Mouse (Mus musculus) neural tube, embryonic 15.5 days (tissue): ENCODE data around the gene Lrrc8b. TPM values are rescaled to one million over a fixed set of nuclear protein-coding genes. Genes with fewer than 3 reads are reported as not detected.

ENCODE experiments used
- ATAC-seq: fragments of 200-750 bp; cut with Nextera tagmentation; 2 replicates; pipeline ENCODE4 v1.8.0; 2017; ENCODE audit warnings: mild to moderate bottlenecking, moderate TSS enrichment, moderate library complexity; ENCODE audit not compliant: low FRiP score
- H3K27ac ChIP-seq: fragments of 300-500 bp; sonication (generic); replicated peaks from 2 replicates; pipeline ENCODE4 v1.5.1; 2015; ENCODE audit warnings: mild to moderate bottlenecking, inconsistent platforms
- H3K27me3 ChIP-seq: fragments of 300-500 bp; sonication (generic); replicated peaks from 2 replicates; pipeline ENCODE4 v1.6.1; 2015; ENCODE audit warnings: inconsistent platforms
- H3K36me3 ChIP-seq: fragments of 300-500 bp; sonication (generic); 2 replicates; pipeline ENCODE4 v1.6.1; 2015; ENCODE audit warnings: inconsistent platforms
- H3K4me1 ChIP-seq: fragments of 300-500 bp; sonication (generic); 2 replicates; pipeline ENCODE4 v1.6.1; 2015; ENCODE audit warnings: inconsistent platforms
- H3K4me2 ChIP-seq: fragments of 300-500 bp; sonication (generic); 2 replicates; pipeline ENCODE4 v1.6.1; 2015; ENCODE audit warnings: inconsistent platforms, mild to moderate bottlenecking, moderate library complexity
- H3K4me3 ChIP-seq: fragments of 300-500 bp; sonication (generic); replicated peaks from 2 replicates; pipeline ENCODE4 v1.5.1; 2015; ENCODE audit warnings: mild to moderate bottlenecking, inconsistent platforms
- H3K9ac ChIP-seq: fragments of 300-500 bp; sonication (generic); replicated peaks from 2 replicates; pipeline ENCODE4 v1.6.1; 2015; ENCODE audit warnings: mild to moderate bottlenecking, inconsistent platforms
- H3K9me3 ChIP-seq: fragments of 300-500 bp; sonication (generic); replicated peaks from 2 replicates; pipeline ENCODE4 v1.6.1; 2016; ENCODE audit warnings: inconsistent platforms
- WGBS: fragments of 180-500 bp; shearing (Covaris S2); methylation state at CpG from one replicate; pipeline ENCODE4 v1.1.7; 2015; ENCODE audit warnings: mixed read lengths; 5-methylcytosine and 5-hydroxymethylcytosine counted together
- polyA plus RNA-seq: library from polyadenylated mRNA; unstranded; fragments of >200 nt; fragmentation: Nextera tagmentation; extraction: Ambion mirVana; gene quantifications from 2 replicates; pipeline ENCODE4 v1.2.1, GENCODE M21; 2015

The Lrrc8b gene
- polyA plus RNA-seq, 1 experiment from 2014 or later, result 13.8 TPM

DNA sequence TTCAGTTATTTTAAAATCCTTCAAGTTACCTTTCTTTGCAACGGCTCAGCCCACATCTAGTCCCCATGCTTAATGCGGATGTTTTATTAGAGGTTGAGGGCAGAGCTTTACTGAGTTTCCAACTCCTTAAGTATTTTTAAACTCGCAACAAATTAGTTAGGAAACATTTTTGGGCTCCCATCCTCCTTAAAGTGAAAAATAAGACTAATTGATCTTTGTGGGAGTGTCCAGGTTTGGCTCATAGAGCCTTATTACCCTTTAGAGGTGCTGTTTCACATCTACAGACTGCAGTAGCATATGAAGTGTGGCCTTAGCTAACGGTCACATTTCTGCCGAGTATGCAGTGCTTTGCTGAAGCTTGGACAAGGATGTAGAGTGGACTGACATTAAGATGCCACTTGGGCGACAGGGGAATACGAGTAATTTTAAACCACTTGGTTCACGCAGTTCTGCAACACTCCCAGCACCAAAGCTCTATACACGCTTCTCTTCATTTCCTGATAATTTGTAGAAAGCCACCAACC lies 104.9 kb downstream of the Lrrc8b start:
- H3K36me3 ChIP-seq, result peaks cover 4% of the 10 kb centered on the region; the same call in 1 of the 2 replicates
- no peak overlapping the region for H3K27ac ChIP-seq
- 0 out of 2 replicates have a peak, but pooled peaks cover 3% of the 10 kb centered on the region for H3K27me3 ChIP-seq
- no peaks in the 10 kb centered on the region for H3K9me3 ChIP-seq
- WGBS, result 61% methylated on average over 9 of the region's 9 CpGs
- H3K9ac ChIP-seq, result peak overlapping the region; percentile 96
- peak overlapping the region; percentile 97 for H3K4me2 ChIP-seq
- H3K4me1 ChIP-seq, result peaks cover 25% of the 10 kb centered on the region
- peak overlapping the region; percentile 84 for H3K4me3 ChIP-seq
- no peak for ATAC-seq

DNA sequence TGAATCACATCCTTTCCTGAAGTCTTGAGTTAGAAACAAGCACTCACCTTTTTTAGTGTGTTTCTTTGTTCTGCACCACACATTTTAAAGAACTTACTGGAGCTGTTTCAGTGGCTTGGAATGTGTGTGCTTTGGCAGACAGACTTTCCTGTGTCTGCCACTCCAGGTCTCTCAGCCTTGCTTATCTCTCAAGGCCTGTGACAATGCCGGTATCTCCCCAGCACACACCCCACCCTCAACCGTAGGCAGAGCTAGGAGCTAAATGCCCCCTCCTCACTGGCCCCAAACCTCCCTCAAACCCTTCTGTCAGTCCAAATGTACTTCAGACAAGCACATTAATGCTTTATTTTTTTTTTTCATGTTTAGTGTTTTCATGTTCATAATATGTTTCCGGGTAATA lies 107.9 kb downstream of the Lrrc8b start:
- Histone ChIP-seq H3K9ac (no peak overlapping the region), H3K4me2 (no peak overlapping the region), H3K9me3 (no peaks in the 10 kb centered on the region), H3K27me3 (no peaks in the 10 kb centered on the region), H3K4me1 (peaks cover 17% of the 10 kb centered on the region), H3K4me3 (no peak overlapping the region), H3K36me3 (peaks cover 4% of the 10 kb centered on the region; the same call in 1 of the 2 replicates), H3K27ac (no peak overlapping the region)
- WGBS, result 85% methylated on average over 3 of the region's 3 CpGs
- ATAC-seq, result no peak

DNA sequence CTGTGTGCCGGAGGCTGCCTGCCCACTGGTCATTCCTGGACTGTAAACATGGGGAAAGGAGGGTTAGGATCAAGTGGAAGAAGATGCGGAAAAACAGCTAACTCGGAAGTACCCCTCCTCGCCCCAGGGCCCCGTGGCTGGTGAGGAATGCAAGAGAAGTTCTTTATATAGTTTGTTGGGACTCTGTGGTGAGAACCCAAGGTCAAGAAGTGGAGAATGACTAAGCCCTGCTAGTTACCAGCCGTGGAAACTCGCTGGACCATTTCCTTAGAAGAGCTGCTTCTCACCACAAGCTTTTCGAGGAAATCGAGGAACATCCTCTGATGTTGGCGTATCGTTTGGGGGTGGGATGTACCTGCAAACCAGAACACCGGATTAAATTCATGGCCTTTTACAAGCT lies 109.4 kb downstream of the Lrrc8b start:
- Histone ChIP-seq H3K4me1 (peaks cover 12% of the 10 kb centered on the region), H3K9ac (no peak overlapping the region), H3K36me3 (peaks cover 4% of the 10 kb centered on the region; the same call in 1 of the 2 replicates), H3K4me2 (no peak overlapping the region), H3K27ac (no peak overlapping the region), H3K9me3 (no peaks in the 10 kb centered on the region), H3K27me3 (no peaks in the 10 kb centered on the region), H3K4me3 (no peak overlapping the region)
- no peak for ATAC-seq
- WGBS, result 96% methylated on average over 12 of the region's 12 CpGs

DNA sequence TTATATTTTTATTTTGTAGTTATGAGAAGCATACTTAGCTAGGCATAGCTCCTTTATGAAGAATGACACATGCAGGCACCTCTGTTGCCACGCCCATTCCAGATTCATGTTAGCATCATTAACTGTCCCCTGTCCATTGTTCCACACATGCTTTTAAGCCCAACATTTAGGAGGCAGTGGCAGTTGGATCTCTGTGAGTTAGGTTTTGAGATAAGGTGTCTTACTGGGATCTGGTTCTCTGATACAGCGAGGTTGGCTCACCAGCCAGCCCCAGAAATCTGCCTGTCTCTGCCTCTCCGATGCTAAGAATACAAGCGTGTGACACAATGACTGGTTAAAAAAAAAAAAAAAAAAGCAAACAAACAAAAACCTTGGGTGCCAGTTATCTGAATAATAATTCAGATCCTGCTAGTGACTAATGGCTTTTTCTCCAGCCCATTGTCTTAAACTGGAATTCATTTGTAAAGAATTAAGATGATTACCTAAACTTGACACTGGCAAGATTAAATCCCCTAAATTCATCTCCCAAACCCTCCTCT lies 110.6 kb downstream of the Lrrc8b start:
- H3K36me3 ChIP-seq, result peaks cover 4% of the 10 kb centered on the region; the same call in 1 of the 2 replicates
- H3K9ac ChIP-seq, result no peak overlapping the region
- no peaks in the 10 kb centered on the region for H3K27me3 ChIP-seq
- no peak for ATAC-seq
- WGBS, result 86% methylated on average over 4 of the region's 4 CpGs
- H3K27ac ChIP-seq, result no peak overlapping the region
- no peaks in the 10 kb centered on the region for H3K9me3 ChIP-seq
- peaks cover under 1% of the 10 kb centered on the region for H3K4me1 ChIP-seq
- H3K4me3 ChIP-seq, result no peak overlapping the region
- no peak overlapping the region for H3K4me2 ChIP-seq

DNA sequence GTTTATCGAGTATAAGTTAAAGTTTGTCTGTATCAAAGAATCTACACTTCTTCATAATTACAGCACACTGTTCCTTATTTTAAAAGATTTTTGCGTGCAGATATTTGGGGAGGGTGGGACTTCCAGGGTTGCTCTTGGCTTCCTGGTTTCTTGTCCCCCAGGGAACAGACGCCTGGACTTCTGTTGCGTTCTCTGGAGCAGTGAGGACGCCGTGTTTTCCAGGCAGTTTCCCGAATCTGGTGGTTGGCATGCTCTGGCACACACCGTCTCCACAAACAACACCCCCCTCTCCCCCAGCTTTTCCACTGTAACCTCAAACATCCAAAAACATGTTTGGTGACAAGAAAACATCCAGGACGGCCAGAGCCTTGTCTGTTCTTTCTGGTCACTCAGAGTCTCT lies 111.2 kb downstream of the Lrrc8b start:
- Histone ChIP-seq H3K36me3 (peaks cover 4% of the 10 kb centered on the region; the same call in 1 of the 2 replicates), H3K27ac (no peak overlapping the region), H3K4me3 (no peak overlapping the region), H3K4me1 (no peaks in the 10 kb centered on the region), H3K9ac (no peak overlapping the region), H3K4me2 (no peak overlapping the region), H3K27me3 (no peaks in the 10 kb centered on the region), H3K9me3 (no peaks in the 10 kb centered on the region)
- 93% methylated on average over 9 of the region's 9 CpGs for WGBS
- no peak for ATAC-seq

DNA sequence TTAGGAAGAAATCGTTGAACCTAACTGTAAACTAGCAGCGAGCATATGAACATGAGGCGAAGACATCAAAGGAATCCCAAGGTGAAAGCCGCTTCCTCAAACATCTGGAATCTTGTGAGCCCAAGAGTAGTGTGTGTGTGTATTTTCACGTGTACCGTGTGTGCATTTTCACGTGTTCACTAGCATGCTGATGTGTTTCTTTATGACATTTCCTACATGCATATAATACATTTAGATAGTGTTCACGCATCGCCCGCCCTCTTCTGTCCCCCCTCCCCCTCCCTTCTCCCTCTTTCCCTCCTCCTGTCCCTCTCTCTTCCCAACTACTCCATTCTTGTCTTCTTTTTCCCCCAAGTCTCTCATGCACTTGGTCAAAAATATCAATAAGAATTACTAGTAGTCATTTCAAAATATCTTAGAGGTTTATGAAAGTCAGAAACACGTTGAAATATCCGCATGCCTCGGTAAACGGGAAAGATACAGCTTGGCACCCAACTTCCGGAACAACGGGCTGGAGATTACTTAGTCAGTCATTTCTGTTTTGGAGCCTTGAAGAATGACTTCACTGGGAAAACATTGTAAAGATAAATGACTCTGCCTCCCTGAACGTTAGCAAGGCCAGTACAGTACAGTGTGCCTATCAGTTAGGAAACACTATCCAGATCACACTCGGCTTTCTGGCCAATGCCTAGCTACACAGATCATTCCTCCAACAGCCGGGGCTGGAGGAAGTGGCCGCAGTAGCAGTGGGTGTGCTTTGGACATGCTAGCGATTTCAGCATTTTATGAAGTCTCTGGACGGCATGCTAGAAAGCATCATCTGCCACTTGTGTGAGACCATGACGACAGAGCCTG lies 112.1 kb downstream of the Lrrc8b start:
- Histone ChIP-seq H3K27me3 (no peaks in the 10 kb centered on the region), H3K9ac (no peak overlapping the region), H3K27ac (no peak overlapping the region), H3K4me2 (no peak overlapping the region), H3K36me3 (peaks cover 4% of the 10 kb centered on the region; the same call in 1 of the 2 replicates), H3K4me3 (no peak overlapping the region), H3K9me3 (no peaks in the 10 kb centered on the region), H3K4me1 (no peaks in the 10 kb centered on the region)
- ATAC-seq, result no peak
- WGBS, result 90% methylated on average over 23 of the region's 23 CpGs

DNA sequence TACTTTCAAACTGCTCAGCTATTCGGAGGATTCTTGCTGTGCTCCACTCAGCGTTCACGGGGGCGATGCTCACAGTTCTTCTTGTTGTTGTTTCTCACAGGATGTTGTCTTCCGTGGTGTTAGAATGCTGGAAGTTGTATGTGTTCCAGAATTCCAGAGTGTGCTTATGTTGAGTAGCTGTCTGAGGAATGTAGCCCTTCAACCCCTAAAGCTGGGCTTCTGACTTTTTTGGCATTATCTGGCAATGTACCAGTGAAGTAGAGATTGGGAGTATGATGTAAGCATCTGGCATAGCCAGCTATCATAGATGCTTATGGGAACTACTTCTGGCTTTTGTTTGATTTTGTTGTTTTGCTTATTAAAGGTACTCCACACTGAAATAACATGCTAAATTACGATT lies 115.0 kb downstream of the Lrrc8b start:
- Histone ChIP-seq H3K27me3 (no peaks in the 10 kb centered on the region), H3K9ac (no peak overlapping the region), H3K4me3 (no peak overlapping the region), H3K36me3 (no peaks in the 10 kb centered on the region), H3K27ac (no peak overlapping the region), H3K9me3 (no peaks in the 10 kb centered on the region), H3K4me1 (no peaks in the 10 kb centered on the region), H3K4me2 (no peak overlapping the region)
- ATAC-seq, result no peak
- 75% methylated on average over 6 of the region's 6 CpGs for WGBS

DNA sequence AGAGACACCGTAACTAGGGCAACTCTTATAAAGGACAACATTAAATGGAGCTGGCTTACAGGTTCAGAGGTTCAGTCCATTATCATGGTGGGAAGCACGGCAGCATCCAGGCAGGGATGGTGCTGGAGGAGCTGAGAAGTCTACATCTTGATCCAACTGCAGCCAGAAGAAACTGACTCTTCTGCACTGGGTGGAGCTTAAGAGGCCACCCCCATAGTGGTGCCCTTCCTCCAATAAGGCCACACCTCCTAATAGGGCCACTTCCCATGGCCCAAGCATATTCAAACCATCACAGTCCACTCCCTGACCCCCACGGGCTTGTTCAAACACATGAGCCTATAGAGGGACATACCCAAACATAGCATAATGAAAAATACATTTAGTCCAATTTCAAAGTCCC lies 119.6 kb downstream of the Lrrc8b start:
- ATAC-seq, result no peak
- Histone ChIP-seq H3K4me3 (no peak overlapping the region), H3K4me2 (no peak overlapping the region), H3K27ac (no peak overlapping the region), H3K9me3 (no peaks in the 10 kb centered on the region), H3K4me1 (no peaks in the 10 kb centered on the region), H3K27me3 (no peaks in the 10 kb centered on the region), H3K36me3 (0 out of 2 replicates have a peak, but pooled peaks cover 4% of the 10 kb centered on the region), H3K9ac (no peak overlapping the region)
- WGBS, result 95% methylated on average over 3 of the region's 3 CpGs

DNA sequence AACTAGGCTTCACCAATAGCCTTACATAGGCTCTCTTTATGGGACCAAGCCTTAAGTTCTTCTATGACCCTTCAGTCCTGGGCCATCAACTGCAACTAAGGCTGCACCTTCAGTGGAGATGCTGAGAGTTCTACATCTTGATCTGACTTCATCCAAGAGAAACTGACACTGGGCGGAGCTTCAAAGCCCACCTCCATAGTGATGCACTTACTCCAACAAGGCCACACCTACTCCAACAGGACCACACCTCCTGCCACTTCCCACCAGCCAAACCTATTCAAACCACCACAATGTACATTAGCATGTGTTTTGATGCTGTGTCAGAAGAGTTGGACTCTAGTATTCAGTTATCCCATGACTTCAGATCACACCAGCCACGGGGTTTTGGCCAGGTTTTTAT lies 120.6 kb downstream of the Lrrc8b start:
- Histone ChIP-seq H3K9me3 (no peaks in the 10 kb centered on the region), H3K36me3 (0 out of 2 replicates have a peak, but pooled peaks cover 9% of the 10 kb centered on the region), H3K4me1 (no peaks in the 10 kb centered on the region), H3K27me3 (no peaks in the 10 kb centered on the region), H3K9ac (no peak overlapping the region), H3K4me2 (no peak overlapping the region), H3K27ac (no peak overlapping the region), H3K4me3 (no peak overlapping the region)
- ATAC-seq, result no peak
- 96% methylated on average over 2 of the region's 2 CpGs for WGBS

DNA sequence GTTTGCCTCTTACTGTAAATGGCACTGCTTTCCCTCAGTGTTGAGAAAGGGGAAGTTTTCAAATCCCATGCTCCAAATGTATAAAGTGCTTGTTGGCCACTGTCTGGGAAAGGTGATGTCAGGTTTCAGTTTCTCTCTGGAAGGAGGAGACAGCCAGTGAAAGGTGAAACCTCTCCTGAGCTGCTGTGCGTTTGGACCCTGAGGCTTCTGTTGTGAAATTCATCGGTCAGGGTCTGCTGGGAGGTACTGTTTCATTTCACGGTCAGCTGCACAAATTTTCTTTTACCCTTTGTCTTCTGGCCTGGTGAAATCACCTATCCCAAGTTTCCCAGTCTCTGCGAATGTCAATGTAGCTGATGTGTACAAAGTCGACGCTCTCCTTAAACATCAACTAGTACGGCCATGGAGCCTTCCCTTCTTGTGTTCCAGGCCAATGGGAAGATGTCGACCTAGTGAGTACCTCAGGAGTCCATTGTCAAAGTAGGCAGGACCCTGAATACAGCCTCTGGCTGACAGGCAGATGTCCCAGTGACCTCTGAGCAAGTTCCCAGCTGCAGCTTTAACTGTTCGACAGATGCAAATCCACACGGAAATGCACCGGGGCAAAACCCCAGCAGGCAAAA lies 121.6 kb downstream of the Lrrc8b start:
- Histone ChIP-seq H3K27ac (no peak overlapping the region), H3K4me3 (no peak overlapping the region), H3K4me1 (no peaks in the 10 kb centered on the region), H3K9ac (no peak overlapping the region), H3K27me3 (no peaks in the 10 kb centered on the region), H3K9me3 (no peaks in the 10 kb centered on the region), H3K36me3 (0 out of 2 replicates have a peak, but pooled peaks cover 9% of the 10 kb centered on the region), H3K4me2 (no peak overlapping the region)
- ATAC-seq, result no peak
- WGBS, result 80% methylated on average over 11 of the region's 11 CpGs
